Mouse (Mus musculus) lung, adult 2 months (tissue): ENCODE data around the gene Ncan.

Experiments used
- CTCF ChIP-seq: fragments of 200-500 bp; IDR thresholded peaks from 2 replicates; pipeline ENCODE4 v1.5.1; 2011; ENCODE audit warnings: mild to moderate bottlenecking, low read length, control low read depth; ENCODE audit not compliant: insufficient read depth
- POLR2A ChIP-seq: fragments of 200-500 bp; IDR thresholded peaks from 2 replicates; pipeline ENCODE4 v1.6.1; 2011; ENCODE audit warnings: low read depth, mild to moderate bottlenecking, control low read depth, low read length, borderline replicate concordance; ENCODE audit errors: extremely low read depth

DNA sequence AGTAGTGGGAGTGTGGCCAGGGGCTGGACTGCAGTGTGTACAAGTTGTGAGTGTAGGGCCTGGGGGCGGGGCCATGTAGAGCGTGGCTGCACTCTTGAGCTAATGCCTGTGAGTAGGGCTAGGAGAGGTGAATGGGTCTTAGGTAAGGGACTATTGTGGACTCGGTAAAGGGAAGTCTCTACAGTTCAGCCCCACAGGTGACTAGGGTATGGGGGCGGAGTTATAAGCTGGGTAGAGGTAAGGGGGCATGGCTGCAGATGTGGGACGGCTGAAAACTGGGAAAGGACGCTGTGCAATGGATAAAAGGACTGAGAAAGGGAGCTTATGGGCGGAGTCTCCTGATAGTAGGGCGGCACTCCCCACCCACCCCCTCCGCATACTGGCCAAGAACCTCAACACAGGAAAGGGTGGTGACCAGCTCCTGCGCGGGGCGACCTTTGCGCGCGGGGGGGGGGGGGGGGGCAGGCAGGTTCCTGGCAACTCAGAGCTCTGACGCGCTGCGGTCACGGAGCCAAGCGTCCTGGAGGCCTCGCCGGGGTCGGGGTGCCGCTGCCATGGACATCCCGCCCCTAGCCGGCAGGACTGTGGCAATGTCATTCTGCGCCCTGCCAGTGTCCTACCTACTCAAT lies 48.1 kb downstream of the Ncan start, which contains the start of gene Tm6sf2:
- TF ChIP-seq CTCF (no peak), POLR2A (no peak)
